ENCODE assay signal across 19 mouse cellular contexts in the genomic region with DNA sequence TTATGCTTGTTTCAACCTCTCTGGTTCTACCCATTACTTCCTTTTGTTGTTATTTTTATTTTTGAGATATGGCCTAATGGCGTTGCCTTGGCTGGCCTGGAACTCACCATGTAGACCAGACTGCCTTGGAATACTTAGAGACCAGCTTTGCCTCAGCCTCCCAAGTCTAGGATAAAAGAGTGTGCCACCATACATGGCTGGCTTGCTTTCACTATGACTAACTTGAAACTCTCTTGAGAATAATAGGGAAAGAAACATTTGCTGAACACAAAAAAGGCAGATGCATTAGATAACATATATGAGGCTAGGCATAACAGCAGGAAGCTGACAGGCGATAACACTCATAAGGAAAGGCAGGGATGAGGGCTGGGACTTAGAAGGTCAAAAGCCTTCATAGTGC.
"Had no signal": no experiment of that assay in that cellular context is flagged by ENCODE, and none has a peak within 500 bp of the region (broad histone marks: within the 10 kb centered on the region; RNA-seq: fewer than 3 reads in every experiment).

No protein-coding gene starts in this region.

- DNase-seq: lung, adult 2 months; lung, postnatal 14 days; lung, postnatal 36 days; midbrain, embryonic 14.5 days; retina, postnatal 1 day; right cerebral cortex, adult 18-20 months; right cerebral cortex, postnatal 25 days; right cerebral cortex, postnatal 4 days; spleen, adult 18-20 months; thymus, adult 18-20 months; thymus, postnatal 14 days; thymus, postnatal 36 days had no signal

- H3K27me3 ChIP-seq: lung, embryonic 15.5 days; megakaryocyte, embryonic 14.5 days; midbrain, embryonic 12.5 days; neural tube, embryonic 13.5 days; neural tube, embryonic 15.5 days had no signal

- H3K36me3 ChIP-seq: lung, embryonic 15.5 days; midbrain, embryonic 12.5 days had no signal

- H3K27ac ChIP-seq: lung, embryonic 15.5 days; macrophage; midbrain, embryonic 12.5 days; neural tube, embryonic 13.5 days; neural tube, embryonic 15.5 days had no signal

- H3K9me3 ChIP-seq: lung, embryonic 15.5 days; megakaryocyte, embryonic 14.5 days; midbrain, embryonic 12.5 days; neural tube, embryonic 13.5 days; neural tube, embryonic 15.5 days had no signal

- H3K4me1 ChIP-seq: lung, embryonic 15.5 days; midbrain, embryonic 12.5 days; neural tube, embryonic 13.5 days; neural tube, embryonic 15.5 days had no signal

- H3K9ac ChIP-seq: lung, embryonic 15.5 days; midbrain, embryonic 12.5 days; neural tube, embryonic 13.5 days; neural tube, embryonic 15.5 days had no signal

- H3K4me2 ChIP-seq: lung, embryonic 15.5 days; midbrain, embryonic 12.5 days; neural tube, embryonic 13.5 days; neural tube, embryonic 15.5 days had no signal

- H3K4me3 ChIP-seq: lung, embryonic 15.5 days; megakaryocyte, embryonic 14.5 days; midbrain, embryonic 12.5 days; myocyte; neural tube, embryonic 13.5 days; neural tube, embryonic 15.5 days had no signal
